7 mouse cellular contexts compared by ENCODE assay signal in the genomic region with DNA sequence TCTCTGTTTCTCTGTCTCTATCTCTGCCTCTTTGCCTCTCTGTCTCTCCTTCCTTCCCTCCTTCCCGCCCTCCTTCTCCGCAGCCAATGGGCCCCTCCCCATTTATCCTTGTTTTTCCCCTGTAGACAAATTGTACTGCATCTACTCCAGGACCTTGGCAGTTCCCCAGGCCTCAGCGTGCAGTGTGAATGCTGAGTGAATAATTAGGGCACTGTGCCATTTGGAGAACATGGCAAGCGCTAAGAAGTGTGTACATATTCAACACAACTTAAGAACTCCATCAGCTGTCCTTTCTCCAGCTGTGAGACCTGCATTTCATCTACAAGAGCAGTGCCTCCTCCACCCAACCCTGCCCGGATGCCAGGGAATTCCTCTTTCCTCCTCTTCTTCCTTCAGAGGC.
DNase-seq lines count a peak whose midpoint lies in the region; ATAC-seq and TF ChIP-seq lines count a peak whose summit lies in the region.

No protein-coding gene starts in this region.

- TF ChIP-seq POLR2A in brain, embryonic 14.5 days (IDR thresholded peaks at IDR 0.05; ENCODE audit: borderline replicate concordance, extremely low read depth, insufficient read depth, insufficient read length, poor library complexity, severe bottlenecking), result no peak

- TF ChIP-seq CTCF in hindbrain, postnatal 0 days (IDR thresholded peaks at IDR 0.05; ENCODE audit: low read depth), result no peak
- TF ChIP-seq CTCF in brain, embryonic 14.5 days (IDR thresholded peaks at IDR 0.05; ENCODE audit: borderline replicate concordance, extremely low read depth, insufficient read depth, insufficient read length), result no peak

- no peaks in the 10 kb centered on the region for H3K9me3 ChIP-seq in hindbrain, postnatal 0 days (ENCODE audit: low read length)
- no peaks in the 10 kb centered on the region for H3K9me3 ChIP-seq in hindbrain, embryonic 10.5 days

- H3K36me3 ChIP-seq in hindbrain, postnatal 0 days (ENCODE audit: insufficient read depth, low read length), result no peaks in the 10 kb centered on the region
- H3K36me3 ChIP-seq in hindbrain, embryonic 10.5 days, result no peaks in the 10 kb centered on the region

- no peak overlapping the region for H3K4me3 ChIP-seq in hindbrain, postnatal 0 days (ENCODE audit: low read length)
- no peak overlapping the region for H3K4me3 ChIP-seq in hindbrain, embryonic 10.5 days

- 0 out of 2 replicates have a peak overlapping the region, but pooled peaks have one; percentile 2 for H3K4me2 ChIP-seq in hindbrain, postnatal 0 days (ENCODE audit: low read depth, low read length)

- peak; percentile 87 for DNase-seq in hindbrain, postnatal 0 days (ENCODE audit: low spot score)
- no peak for DNase-seq in hindbrain, embryonic 10.5 days (ENCODE audit: low spot score)
- peak; percentile 93 for DNase-seq in brain, embryonic 14.5 days (ENCODE audit: low read depth)
- peak; percentile 26 for DNase-seq in cerebellum, adult 8-10 months
- peak; percentile 86 for DNase-seq in left cerebral cortex, postnatal 4 days
- no peak for DNase-seq in adrenal gland, adult 18-20 months (ENCODE audit: low spot score in 2 of 2)
- no peak for DNase-seq in urinary bladder, adult 18-20 months (ENCODE audit: low spot score in 2 of 2)

- H3K9ac ChIP-seq in hindbrain, postnatal 0 days (replicated peaks; ENCODE audit: low read length), result no peak overlapping the region

- no peaks in the 10 kb centered on the region for H3K27me3 ChIP-seq in hindbrain, postnatal 0 days (ENCODE audit: insufficient read depth, low read length)
- no peaks in the 10 kb centered on the region for H3K27me3 ChIP-seq in hindbrain, embryonic 10.5 days (ENCODE audit: insufficient read depth, poor library complexity, severe bottlenecking)

- peak; percentile 78 for ATAC-seq in hindbrain, postnatal 0 days

- 34% methylated on average over 5 of the region's 5 CpGs for WGBS in hindbrain, postnatal 0 days
- 87% methylated on average over 5 of the region's 5 CpGs for WGBS in hindbrain, embryonic 10.5 days

- no peak overlapping the region for H3K27ac ChIP-seq in hindbrain, postnatal 0 days
- no peak overlapping the region for H3K27ac ChIP-seq in hindbrain, embryonic 10.5 days

- H3K4me1 ChIP-seq in hindbrain, postnatal 0 days (ENCODE audit: insufficient read depth, low read length), result no peaks in the 10 kb centered on the region
- 0 out of 2 replicates have a peak, but pooled peaks cover 6% of the 10 kb centered on the region for H3K4me1 ChIP-seq in hindbrain, embryonic 10.5 days (replicated peaks)

- intact Hi-C loops in left cerebral cortex, postnatal 4 days (cut with DNase I), result no loop called here

Comparison
In these comparisons a context has a peak if more than half of its experiments do, and no peak if none do; other contexts are left out.
1. DNase-seq: peak in hindbrain, postnatal 0 days (single experiment), brain, embryonic 14.5 days (single experiment), cerebellum, adult 8-10 months (single experiment) and left cerebral cortex, postnatal 4 days (single experiment); none in hindbrain, embryonic 10.5 days (single experiment), adrenal gland, adult 18-20 months (0 of 2) and urinary bladder, adult 18-20 months (0 of 2).